Mouse (Mus musculus): ENCODE results near the gene Abcd3. TPM values are rescaled to one million over a fixed set of nuclear protein-coding genes. Genes with fewer than 3 reads are reported as not detected.
A peak's percentile ranks its signal among the peaks of the same experiment; 100 is the strongest.

The Abcd3 gene
- 10 to 100 TPM; 87.4 to 92.2 TPM for total RNA-seq (2021)

GRCm38 (mm10) chr3:121814877-121815548 is at the start of gene Abcd3:
Gene Abcd3 (minus strand): TSS chr3:121815302.
- intact Hi-C loops (cut with DNase I), result loop anchor here (10.0 kb wide), 1 partner anchor 160 kb away; no protein-coding TSS in a partner anchor
- DNase-seq (ENCODE audit: low spot score), result peak; percentile 83

GRCm38 (mm10) chr3:121859142-121859541 is 44.0 kb upstream of the Abcd3 start:
- intact Hi-C loops (cut with DNase I), result no loop called here
- DNase-seq (ENCODE audit: low spot score), result no peak

GRCm38 (mm10) chr3:121856131-121856530 is 41.0 kb upstream of the Abcd3 start:
- no peak for DNase-seq (ENCODE audit: low spot score)
- intact Hi-C loops (cut with DNase I), result no loop called here

- intact Hi-C loops (cut with DNase I), result no loop called here
- DNase-seq (ENCODE audit: low spot score), result no peak
These were observed 38.8 kb upstream of the Abcd3 start for GRCm38 (mm10) chr3:121853781-121854520.

- DNase-seq (ENCODE audit: low spot score), result no peak
- intact Hi-C loops (cut with DNase I), result no loop called here
These were observed 37.1 kb upstream of the Abcd3 start for GRCm38 (mm10) chr3:121852074-121852826.

GRCm38 (mm10) chr3:121851006-121851405 is 35.9 kb upstream of the Abcd3 start:
- DNase-seq (ENCODE audit: low spot score), result no peak
- intact Hi-C loops (cut with DNase I), result no loop called here

GRCm38 (mm10) chr3:121850381-121850780 is 35.3 kb upstream of the Abcd3 start:
- intact Hi-C loops (cut with DNase I), result no loop called here
- DNase-seq (ENCODE audit: low spot score), result no peak

- DNase-seq (ENCODE audit: low spot score), result no peak
- intact Hi-C loops (cut with DNase I), result no loop called here
These were observed 32.2 kb upstream of the Abcd3 start for GRCm38 (mm10) chr3:121847296-121847695.

- intact Hi-C loops (cut with DNase I), result no loop called here
- no peak for DNase-seq (ENCODE audit: low spot score)
These were observed 29.6 kb upstream of the Abcd3 start for GRCm38 (mm10) chr3:121844658-121845057.

- intact Hi-C loops (cut with DNase I), result no loop called here
- no peak for DNase-seq (ENCODE audit: low spot score)
These were observed 28.9 kb upstream of the Abcd3 start for GRCm38 (mm10) chr3:121844013-121844412.

- intact Hi-C loops (cut with DNase I), result no loop called here
- DNase-seq (ENCODE audit: low spot score), result no peak
These were observed 28.2 kb upstream of the Abcd3 start for GRCm38 (mm10) chr3:121843254-121843653.

- intact Hi-C loops (cut with DNase I), result no loop called here
- no peak for DNase-seq (ENCODE audit: low spot score)
These were observed 27.3 kb upstream of the Abcd3 start for GRCm38 (mm10) chr3:121842306-121842860.

- intact Hi-C loops (cut with DNase I), result no loop called here
- no peak for DNase-seq (ENCODE audit: low spot score)
These were observed 26.4 kb upstream of the Abcd3 start for GRCm38 (mm10) chr3:121841412-121842014.

- intact Hi-C loops (cut with DNase I), result no loop called here
- DNase-seq (ENCODE audit: low spot score), result no peak
These were observed 25.2 kb upstream of the Abcd3 start for GRCm38 (mm10) chr3:121840351-121840750.

- no peak for DNase-seq (ENCODE audit: low spot score)
- intact Hi-C loops (cut with DNase I), result no loop called here
These were observed 19.6 kb upstream of the Abcd3 start for GRCm38 (mm10) chr3:121834732-121835131.

GRCm38 (mm10) chr3:121834250-121834649 is 19.1 kb upstream of the Abcd3 start:
- DNase-seq (ENCODE audit: low spot score), result no peak
- intact Hi-C loops (cut with DNase I), result no loop called here

GRCm38 (mm10) chr3:121825092-121825491 is 10.0 kb upstream of the Abcd3 start:
- DNase-seq (ENCODE audit: low spot score), result no peak
- intact Hi-C loops (cut with DNase I), result no loop called here

GRCm38 (mm10) chr3:121824319-121824718 is 9.2 kb upstream of the Abcd3 start:
- no peak for DNase-seq (ENCODE audit: low spot score)

GRCm38 (mm10) chr3:121822643-121823042 is 7.5 kb upstream of the Abcd3 start:
- intact Hi-C loops (cut with DNase I), result no loop called here
- DNase-seq (ENCODE audit: low spot score), result no peak

More at GRCm38 (mm10) chr3:121824319-121824718, 9.2 kb upstream of the Abcd3 start:
- intact Hi-C loops (cut with DNase I), result no loop called here

- DNase-seq (ENCODE audit: low spot score), result no peak
- intact Hi-C loops (cut with DNase I), result no loop called here
These were observed 6.5 kb upstream of the Abcd3 start for GRCm38 (mm10) chr3:121821559-121822143.

Data from heart, postnatal 25 days (tissue).